Mouse (Mus musculus): ENCODE results near the gene Rec114.

DNA sequence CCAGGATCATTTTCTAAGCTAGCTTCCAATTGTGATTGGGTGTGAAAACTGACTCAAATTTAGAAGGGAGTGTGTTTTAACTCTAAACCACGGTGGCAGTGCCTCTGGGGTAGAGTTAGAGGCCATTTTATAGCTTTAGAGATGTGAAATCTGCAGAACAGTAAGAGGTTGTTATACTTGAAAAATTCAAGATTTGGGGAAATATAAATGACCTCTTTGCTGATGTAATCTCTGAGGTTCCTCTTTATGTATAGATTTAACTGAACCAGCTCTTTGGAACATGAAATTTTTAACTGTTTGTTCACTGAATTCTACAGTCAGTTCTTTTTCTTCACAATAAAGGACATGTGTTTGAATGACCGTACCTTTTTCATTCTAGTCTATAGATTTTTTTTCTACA lies 113.3 kb downstream of the Rec114 start:
- TF ChIP-seq CTCF (IDR thresholded peaks at IDR 0.05) (no peak), POLR2A (IDR thresholded peaks at IDR 0.05; ENCODE audit: insufficient read depth, low read depth, low read length) (no peak)

Measured in heart, adult 2 months (tissue).